Mouse (Mus musculus): ENCODE results near the gene 5330417H12Rik. TPM values are rescaled to one million over a fixed set of nuclear protein-coding genes. Genes with fewer than 3 reads are reported as not detected.

The 5330417H12Rik gene
- not detected in 2 replicates for polyA plus RNA-seq (2015; fragmentation: Nextera tagmentation; extraction: Ambion mirVana)

DNA sequence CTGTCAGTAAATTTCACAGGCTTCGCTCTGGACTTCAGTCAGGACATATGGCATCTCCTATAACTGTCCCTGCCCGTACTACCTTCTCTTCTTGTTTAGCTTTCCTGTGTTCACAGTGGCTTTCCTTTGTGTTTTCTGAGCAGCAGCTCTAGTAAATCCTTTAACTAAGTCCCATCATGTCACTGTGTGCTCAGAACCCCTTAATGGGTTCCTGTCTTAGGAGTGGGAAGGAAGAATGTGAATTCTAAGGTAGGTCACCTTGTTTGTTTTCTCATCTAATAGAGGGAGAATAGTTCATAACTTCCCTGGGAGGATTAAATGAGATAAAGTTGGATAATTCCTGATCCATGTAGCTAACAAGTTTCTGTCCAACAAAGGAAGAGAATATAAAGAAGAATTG lies at the start of gene 5330417H12Rik:
Gene 5330417H12Rik (minus strand): TSS at position 101 of the 400 bp plus-strand sequence.

DNA sequence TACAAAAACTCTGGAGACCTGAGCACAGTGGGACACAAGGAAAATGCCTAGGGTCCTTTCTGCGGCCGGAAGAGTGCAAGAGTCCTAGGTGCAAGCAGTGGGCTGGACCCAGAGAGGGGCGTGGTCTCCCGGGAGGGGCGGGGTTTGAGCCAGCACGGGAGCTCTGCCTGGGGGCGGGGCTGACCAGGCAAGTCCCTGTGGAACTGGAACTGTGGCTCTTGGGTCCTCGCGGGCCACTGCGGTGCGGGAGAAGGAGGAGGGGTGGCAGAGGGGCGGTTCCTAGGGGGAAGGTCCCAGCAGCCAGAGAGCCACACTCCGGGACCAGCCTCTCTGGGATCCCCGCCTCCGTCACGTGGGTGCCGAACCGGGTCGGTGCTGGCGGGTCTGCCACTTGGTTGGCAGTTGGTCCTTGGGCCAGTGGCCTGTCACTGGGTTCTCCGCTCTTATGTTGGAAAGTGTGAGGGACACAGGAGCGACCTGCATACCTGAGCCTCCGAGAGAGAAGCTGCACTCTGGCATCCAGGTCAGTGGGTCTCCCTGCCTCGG lies 30.0 kb downstream of the 5330417H12Rik start, which contains the start of gene Ppfibp2:
Gene Ppfibp2 (plus strand): TSS at position 351 of the 546 bp plus-strand sequence.

Other genes with a start within 250 kb of the 5330417H12Rik start
- 10.6 and 11.3 TPM in 2 replicates for gene Olfml1, start 57.7 kb downstream of the 5330417H12Rik start, polyA plus RNA-seq (2015; fragmentation: Nextera tagmentation; extraction: Ambion mirVana)
- gene Ppfibp2, start 30.0 kb downstream of the 5330417H12Rik start, polyA plus RNA-seq (2015; fragmentation: Nextera tagmentation; extraction: Ambion mirVana), result 41.2 and 45.1 TPM in 2 replicates
- gene Cyb5r2, start 132.9 kb upstream of the 5330417H12Rik start, polyA plus RNA-seq (2015; fragmentation: Nextera tagmentation; extraction: Ambion mirVana), result 0.34 and 0.39 TPM in 2 replicates
- not detected in 2 replicates for gene Ovch2, start 176.0 kb upstream of the 5330417H12Rik start, polyA plus RNA-seq (2015; fragmentation: Nextera tagmentation; extraction: Ambion mirVana)
- not detected in 2 replicates for gene Olfr467, start 187.1 kb upstream of the 5330417H12Rik start, polyA plus RNA-seq (2015; fragmentation: Nextera tagmentation; extraction: Ambion mirVana)
- gene Olfr469, start 200.4 kb upstream of the 5330417H12Rik start, polyA plus RNA-seq (2015; fragmentation: Nextera tagmentation; extraction: Ambion mirVana), result not detected in 2 replicates
- not detected in 2 replicates for gene Olfr470, start 222.3 kb upstream of the 5330417H12Rik start, polyA plus RNA-seq (2015; fragmentation: Nextera tagmentation; extraction: Ambion mirVana)